In the genomic region with DNA sequence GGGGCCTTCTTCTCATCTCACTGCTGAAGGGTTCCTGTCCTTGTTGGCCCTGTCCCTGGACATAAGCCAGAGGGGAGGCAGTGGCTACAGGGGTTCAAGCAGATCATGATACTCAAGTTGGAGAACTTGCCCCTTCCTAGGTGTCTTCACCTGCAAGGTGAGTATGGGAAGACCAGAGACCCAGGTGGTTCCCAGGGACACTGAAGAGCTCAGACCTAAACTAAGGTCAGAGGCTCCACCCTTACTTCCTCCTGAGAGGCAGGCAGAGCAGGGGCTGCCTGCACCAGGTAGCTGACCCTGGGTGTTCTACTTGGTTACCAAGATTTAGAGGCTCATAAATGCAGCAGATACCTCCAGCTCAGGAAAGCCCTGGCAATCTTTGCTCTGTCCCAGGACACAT, we compare ENCODE assay signal across 9 mouse cellular contexts. TPM values are rescaled to one million over a fixed set of nuclear protein-coding genes. Genes with fewer than 3 reads are reported as not detected.
DNase-seq lines count a peak whose midpoint lies in the region; ATAC-seq and TF ChIP-seq lines count a peak whose summit lies in the region.
"Had no signal": no experiment of that assay in that cellular context is flagged by ENCODE, and none has a peak within 500 bp of the region (broad histone marks: within the 10 kb centered on the region; RNA-seq: fewer than 3 reads in every experiment).

No protein-coding gene starts in this region.

- peak overlapping the region; percentile 29 for H3K9ac ChIP-seq in heart, embryonic 12.5 days
- no peak overlapping the region for H3K9ac ChIP-seq in midbrain, embryonic 11.5 days (ENCODE audit: low read length)
- no peak overlapping the region for H3K9ac ChIP-seq in embryonic facial prominence, embryonic 15.5 days

- peaks cover 53% of the 10 kb centered on the region for H3K4me1 ChIP-seq in heart, embryonic 12.5 days (replicated peaks)
- peaks cover 57% of the 10 kb centered on the region for H3K4me1 ChIP-seq in midbrain, embryonic 10.5 days
- H3K4me1 ChIP-seq in midbrain, embryonic 11.5 days (ENCODE audit: control insufficient read depth, insufficient read depth, low read length), result peaks cover 20% of the 10 kb centered on the region
- H3K4me1 ChIP-seq in embryonic facial prominence, embryonic 15.5 days, result peaks cover 52% of the 10 kb centered on the region
- H3K4me1 ChIP-seq in olfactory bulb, adult 2 months (ENCODE audit: control insufficient read depth, insufficient read depth, low read length), result peaks cover 18% of the 10 kb centered on the region

- peaks cover 67% of the 10 kb centered on the region for H3K36me3 ChIP-seq in heart, embryonic 12.5 days
- H3K36me3 ChIP-seq in midbrain, embryonic 10.5 days, result peaks cover 87% of the 10 kb centered on the region
- H3K36me3 ChIP-seq in midbrain, embryonic 11.5 days (ENCODE audit: control insufficient read depth, insufficient read depth, low read length), result peaks cover 46% of the 10 kb centered on the region
- peaks cover 63% of the 10 kb centered on the region for H3K36me3 ChIP-seq in embryonic facial prominence, embryonic 15.5 days

- peak overlapping the region; percentile 44; the same call in 1 of the 2 replicates for H3K27ac ChIP-seq in heart, embryonic 12.5 days (ENCODE audit: poor library complexity, severe bottlenecking)
- H3K27ac ChIP-seq in midbrain, embryonic 10.5 days (replicated peaks), result 0 out of 2 replicates have a peak overlapping the region, but pooled peaks have one; percentile 19
- no peak overlapping the region for H3K27ac ChIP-seq in midbrain, embryonic 11.5 days (ENCODE audit: low read depth, low read length)
- 0 out of 2 replicates have a peak overlapping the region, but pooled peaks have one; percentile 39 for H3K27ac ChIP-seq in embryonic facial prominence, embryonic 15.5 days (replicated peaks)
- peak overlapping the region; percentile 20; the same call in 1 of the 2 replicates for H3K27ac ChIP-seq in olfactory bulb, adult 2 months (ENCODE audit: insufficient read depth, low read depth, low read length)

- DNase-seq in heart, adult 18-20 months, result no peak
- no peak for DNase-seq in midbrain, embryonic 10.5 days (ENCODE audit: low spot score)
- no peak for DNase-seq in midbrain, embryonic 11.5 days (ENCODE audit: low spot score, missing footprints)
- DNase-seq in B cell, adult 2 months, result no peak

- no peaks in the 10 kb centered on the region for H3K9me3 ChIP-seq in heart, embryonic 12.5 days (replicated peaks)
- H3K9me3 ChIP-seq in midbrain, embryonic 10.5 days (replicated peaks), result no peaks in the 10 kb centered on the region
- H3K9me3 ChIP-seq in midbrain, embryonic 11.5 days (ENCODE audit: control insufficient read depth, low read length), result no peaks in the 10 kb centered on the region
- H3K9me3 ChIP-seq in embryonic facial prominence, embryonic 15.5 days (replicated peaks), result no peaks in the 10 kb centered on the region

- no peak for TF ChIP-seq CTCF in olfactory bulb, adult 2 months (IDR thresholded peaks at IDR 0.05; ENCODE audit: insufficient read depth, low read depth, low read length)

- H3K27me3 ChIP-seq in heart, embryonic 12.5 days (replicated peaks), result no peaks in the 10 kb centered on the region
- H3K27me3 ChIP-seq in midbrain, embryonic 10.5 days (ENCODE audit: low read depth, poor library complexity, severe bottlenecking), result no peaks in the 10 kb centered on the region
- no peaks in the 10 kb centered on the region for H3K27me3 ChIP-seq in midbrain, embryonic 11.5 days (ENCODE audit: control insufficient read depth, insufficient read depth, low read length)
- no peaks in the 10 kb centered on the region for H3K27me3 ChIP-seq in embryonic facial prominence, embryonic 15.5 days
- H3K27me3 ChIP-seq: Patski had no signal

- H3K4me3 ChIP-seq in heart, embryonic 12.5 days, result no peak overlapping the region
- peak overlapping the region; percentile 95; the same call in 1 of the 2 replicates for H3K4me3 ChIP-seq in midbrain, embryonic 10.5 days
- H3K4me3 ChIP-seq in midbrain, embryonic 11.5 days (ENCODE audit: low read depth, low read length), result no peak overlapping the region
- H3K4me3 ChIP-seq in embryonic facial prominence, embryonic 15.5 days (replicated peaks), result 0 out of 2 replicates have a peak overlapping the region, but pooled peaks have one; percentile 4
- H3K4me3 ChIP-seq in olfactory bulb, adult 2 months (ENCODE audit: insufficient read depth, low read depth, low read length), result no peak overlapping the region

- no peak for TF ChIP-seq POLR2A in olfactory bulb, adult 2 months (IDR thresholded peaks at IDR 0.05; ENCODE audit: insufficient read depth, low read depth, low read length)

- peak overlapping the region; percentile 14; the same call in 1 of the 2 replicates for H3K4me2 ChIP-seq in heart, embryonic 12.5 days
- H3K4me2 ChIP-seq in midbrain, embryonic 11.5 days, result no peak overlapping the region
- no peak overlapping the region for H3K4me2 ChIP-seq in embryonic facial prominence, embryonic 15.5 days (replicated peaks)

- ATAC-seq in heart, embryonic 12.5 days (ENCODE audit: insufficient number of reproducible peaks, low FRiP score), result no peak
- ATAC-seq in midbrain, embryonic 11.5 days (ENCODE audit: low FRiP score), result no peak
- no peak for ATAC-seq in embryonic facial prominence, embryonic 15.5 days (ENCODE audit: insufficient number of reproducible peaks, low FRiP score, low TSS enrichment, low read depth)
- no peak for ATAC-seq in CD4-positive, CD25-positive, alpha-beta regulatory T cell, adult 4 months
- ATAC-seq: Patski had no signal

RNA-seq across cellular contexts. Expression of a gene that starts 2.3 kb away (rescaled TPM):
- polyA plus RNA-seq in heart, embryonic 12.5 days (2016; fragmentation: Nextera tagmentation; extraction: Ambion mirVana), result 1,003 and 1,022 TPM in 2 replicates
- total RNA-seq in heart, adult 18-20 months (2021), result 100 to 1,000 TPM; 512 to 646 TPM
- polyA plus RNA-seq in midbrain, embryonic 10.5 days (2016; fragmentation: Nextera tagmentation; extraction: Ambion mirVana), result 1,493 and 1,787 TPM in 2 replicates
- 1,376 and 1,392 TPM in 2 replicates for polyA plus RNA-seq in midbrain, embryonic 11.5 days (2014; fragmentation: Nextera tagmentation; extraction: Ambion mirVana)
- polyA plus RNA-seq in embryonic facial prominence, embryonic 15.5 days (2015; fragmentation: Nextera tagmentation; extraction: Ambion mirVana), result 1,509 and 1,523 TPM in 2 replicates
- polyA plus RNA-seq in olfactory bulb, adult 2 months (2012; ENCODE audit: insufficient read depth, insufficient read length, low replicate concordance, missing spikeins), result 657 TPM in 1 of 2 replicates, not detected in the other
- polyA plus RNA-seq in CD4-positive, CD25-positive, alpha-beta regulatory T cell, adult 4 months (2017; shearing (Covaris generic)), result 1,000 to 10,000 TPM; 3,755 to 5,441 TPM

RNA-seq across cellular contexts. Expression of a gene that starts 6.6 kb away (rescaled TPM):
- 868 and 880 TPM in 2 replicates for polyA plus RNA-seq in heart, embryonic 12.5 days (2016; fragmentation: Nextera tagmentation; extraction: Ambion mirVana)
- 100 to 1,000 TPM; 714 to 715 TPM for total RNA-seq in heart, adult 18-20 months (2021)
- 1,083 and 1,243 TPM in 2 replicates for polyA plus RNA-seq in midbrain, embryonic 10.5 days (2016; fragmentation: Nextera tagmentation; extraction: Ambion mirVana)
- polyA plus RNA-seq in midbrain, embryonic 11.5 days (2014; fragmentation: Nextera tagmentation; extraction: Ambion mirVana), result 1,212 and 1,290 TPM in 2 replicates
- polyA plus RNA-seq in embryonic facial prominence, embryonic 15.5 days (2015; fragmentation: Nextera tagmentation; extraction: Ambion mirVana), result 1,369 and 1,440 TPM in 2 replicates
- 1,205 and 1,268 TPM in 2 replicates for polyA plus RNA-seq in olfactory bulb, adult 2 months (2012; ENCODE audit: insufficient read depth, insufficient read length, low replicate concordance, missing spikeins)
- polyA plus RNA-seq in CD4-positive, CD25-positive, alpha-beta regulatory T cell, adult 4 months (2017; shearing (Covaris generic)), result 1,000 to 10,000 TPM; 5,632 to 7,602 TPM

RNA-seq across cellular contexts. Expression of a gene that starts 14.1 kb away (rescaled TPM):
- polyA plus RNA-seq in heart, embryonic 12.5 days (2016; fragmentation: Nextera tagmentation; extraction: Ambion mirVana), result 0.22 and 0.50 TPM in 2 replicates
- under 1 TPM; 0.26 to 0.47 TPM for total RNA-seq in heart, adult 18-20 months (2021)
- 0.11 and 0.19 TPM in 2 replicates for polyA plus RNA-seq in midbrain, embryonic 10.5 days (2016; fragmentation: Nextera tagmentation; extraction: Ambion mirVana)
- polyA plus RNA-seq in midbrain, embryonic 11.5 days (2014; fragmentation: Nextera tagmentation; extraction: Ambion mirVana), result 0.17 and 0.60 TPM in 2 replicates
- polyA plus RNA-seq in embryonic facial prominence, embryonic 15.5 days (2015; fragmentation: Nextera tagmentation; extraction: Ambion mirVana), result 0.12 and 0.37 TPM in 2 replicates
- not detected in 2 replicates for polyA plus RNA-seq in olfactory bulb, adult 2 months (2012; ENCODE audit: insufficient read depth, insufficient read length, low replicate concordance, missing spikeins)
- polyA plus RNA-seq in CD4-positive, CD25-positive, alpha-beta regulatory T cell, adult 4 months (2017; shearing (Covaris generic)), result not detected
- polyA plus RNA-seq: Patski had no signal

RNA-seq across cellular contexts. Expression of a gene that starts 14.3 kb away (rescaled TPM):
- polyA plus RNA-seq in heart, embryonic 12.5 days (2016; fragmentation: Nextera tagmentation; extraction: Ambion mirVana), result 1.1 and 1.2 TPM in 2 replicates
- 1 to 10 TPM; 2.7 to 5.3 TPM for total RNA-seq in heart, adult 18-20 months (2021)
- 1.1 and 1.4 TPM in 2 replicates for polyA plus RNA-seq in midbrain, embryonic 10.5 days (2016; fragmentation: Nextera tagmentation; extraction: Ambion mirVana)
- 0.40 and 0.97 TPM in 2 replicates for polyA plus RNA-seq in midbrain, embryonic 11.5 days (2014; fragmentation: Nextera tagmentation; extraction: Ambion mirVana)
- polyA plus RNA-seq in embryonic facial prominence, embryonic 15.5 days (2015; fragmentation: Nextera tagmentation; extraction: Ambion mirVana), result 2.6 and 3.4 TPM in 2 replicates
- polyA plus RNA-seq in olfactory bulb, adult 2 months (2012; ENCODE audit: insufficient read depth, insufficient read length, low replicate concordance, missing spikeins), result not detected in 2 replicates
- 10 to 100 TPM; 89.0 to 91.7 TPM for polyA plus RNA-seq in CD4-positive, CD25-positive, alpha-beta regulatory T cell, adult 4 months (2017; shearing (Covaris generic))

RNA-seq across cellular contexts. Expression of a gene that starts 18.3 kb away (rescaled TPM):
- 28.1 and 28.3 TPM in 2 replicates for polyA plus RNA-seq in heart, embryonic 12.5 days (2016; fragmentation: Nextera tagmentation; extraction: Ambion mirVana)
- 10 to 100 TPM; 60.3 to 66.8 TPM for total RNA-seq in heart, adult 18-20 months (2021)
- 12.0 and 15.3 TPM in 2 replicates for polyA plus RNA-seq in midbrain, embryonic 10.5 days (2016; fragmentation: Nextera tagmentation; extraction: Ambion mirVana)
- polyA plus RNA-seq in midbrain, embryonic 11.5 days (2014; fragmentation: Nextera tagmentation; extraction: Ambion mirVana), result 16.1 and 18.3 TPM in 2 replicates
- polyA plus RNA-seq in embryonic facial prominence, embryonic 15.5 days (2015; fragmentation: Nextera tagmentation; extraction: Ambion mirVana), result 126 and 135 TPM in 2 replicates
- polyA plus RNA-seq in olfactory bulb, adult 2 months (2012; ENCODE audit: insufficient read depth, insufficient read length, low replicate concordance, missing spikeins), result not detected in 2 replicates
- 1 to 10 TPM; 2.3 to 3.8 TPM for polyA plus RNA-seq in CD4-positive, CD25-positive, alpha-beta regulatory T cell, adult 4 months (2017; shearing (Covaris generic))

Comparison
In these comparisons a context has a peak if more than half of its experiments do, and no peak if none do; other contexts are left out.
1. H3K4me3 ChIP-seq: peak in midbrain, embryonic 10.5 days (single experiment) and embryonic facial prominence, embryonic 15.5 days (single experiment); none in heart, embryonic 12.5 days (single experiment), midbrain, embryonic 11.5 days (single experiment) and olfactory bulb, adult 2 months (single experiment).